Mouse (Mus musculus) ovary, postnatal 36 days (tissue): Measurements from ENCODE around the gene Hist1h2be.
"Not testable (repeated sequence)": the region's sequence is repeated elsewhere in the genome, so short reads cannot be mapped to it uniquely, and the experiment has no call there.

Experiments used
- DNase-seq: peaks from one replicate; pipeline ENCODE4 v3.0.0; 2022; ENCODE audit warnings: low spot score, mixed read lengths

The Hist1h2be gene

GRCm38 (mm10) chr13:23551146-23551834, 69.6 kb downstream of the Hist1h2be start, which contains the start of gene Hist1h4f:
TSS of gene Hist1h4f (minus strand) at chr13:23551648.
- peak; percentile 80 for DNase-seq

GRCm38 (mm10) chr13:23550761-23551145, 70.2 kb downstream of the Hist1h2be start:
- no peak for DNase-seq

GRCm38 (mm10) chr13:23546694-23547093, 74.2 kb downstream of the Hist1h2be start:
- DNase-seq, result no peak

GRCm38 (mm10) chr13:23544787-23545120, 76.2 kb downstream of the Hist1h2be start:
- not testable (repeated sequence) for DNase-seq

GRCm38 (mm10) chr13:23543965-23544786, 76.7 kb downstream of the Hist1h2be start, which contains the start of gene Hist1h3f:
TSS of gene Hist1h3f (plus strand) at chr13:23544052.
- DNase-seq, result peak; percentile 69

GRCm38 (mm10) chr13:23542999-23543607, 77.8 kb downstream of the Hist1h2be start, which contains the start of gene Hist1h2bh:
TSS of gene Hist1h2bh (minus strand) at chr13:23543392.
- peak; percentile 66 for DNase-seq

GRCm38 (mm10) chr13:23542225-23542980, 78.5 kb downstream of the Hist1h2be start:
- not testable (repeated sequence) for DNase-seq

GRCm38 (mm10) chr13:23541497-23541896, 79.4 kb downstream of the Hist1h2be start:
- no peak for DNase-seq

- not testable (repeated sequence) for DNase-seq
Measured at GRCm38 (mm10) chr13:23539821-23540220, 81.1 kb downstream of the Hist1h2be start.

GRCm38 (mm10) chr13:23538249-23538648, 82.7 kb downstream of the Hist1h2be start:
- no peak for DNase-seq

- DNase-seq, result no peak
Measured at GRCm38 (mm10) chr13:23537006-23537710, 83.8 kb downstream of the Hist1h2be start.

- no peak for DNase-seq
Measured at GRCm38 (mm10) chr13:23536076-23536822, 84.7 kb downstream of the Hist1h2be start.

GRCm38 (mm10) chr13:23535137-23536075, 85.5 kb downstream of the Hist1h2be start, which contains the start of gene Hist1h3g:
TSS of gene Hist1h3g (plus strand) at chr13:23535422.
- peak; percentile 73 for DNase-seq

- no peak for DNase-seq
Measured at GRCm38 (mm10) chr13:23534368-23535131, 86.4 kb downstream of the Hist1h2be start.
